Mouse (Mus musculus): ENCODE measurements around the gene Armc9. TPM values are rescaled to one million over a fixed set of nuclear protein-coding genes. Genes with fewer than 3 reads are reported as not detected.

The Armc9 gene
- total RNA-seq, 1 experiment = 12.6 TPM

DNA sequence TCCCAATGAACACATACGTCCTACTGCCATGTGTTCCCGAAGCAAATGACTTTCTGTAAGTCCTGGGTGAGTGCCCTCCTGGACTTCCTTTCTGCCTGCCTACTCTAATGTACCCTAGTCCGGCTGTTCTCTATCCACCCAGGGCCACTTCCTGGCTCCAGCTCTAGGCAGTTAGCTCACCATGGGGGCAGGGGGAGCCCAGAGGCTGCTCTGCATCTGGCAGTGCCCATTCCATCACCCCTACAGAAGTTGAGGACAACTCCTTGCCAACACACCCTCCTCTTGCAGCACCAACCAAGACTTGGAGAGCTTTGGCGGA lies 114.6 kb downstream of the Armc9 start:
- Histone ChIP-seq H3K9ac (ENCODE audit: insufficient read depth, low read depth, low read length, poor library complexity, severe bottlenecking) (no peak overlapping the region), H3K36me3 (ENCODE audit: control insufficient read depth, insufficient read depth, low read length, poor library complexity, severe bottlenecking) (no peaks in the 10 kb centered on the region), H3K4me1 (ENCODE audit: control insufficient read depth in 2 of 2, insufficient read depth in 2 of 2, low read length in 2 of 2, poor library complexity in 1 of 2) (peaks cover 4 to 6% of the 10 kb centered on the region in 2 experiments; a peak in 2 of 4 replicates), H3K9me3 (ENCODE audit: control insufficient read depth, insufficient read depth, low read depth, low read length) (no peaks in the 10 kb centered on the region), H3K4me3 (ENCODE audit: insufficient read depth in 1 of 2, low read depth in 1 of 2, low read length in 2 of 2, poor library complexity in 1 of 2, severe bottlenecking in 1 of 2) (no peak overlapping the region), H3K27ac (ENCODE audit: insufficient read depth, low read depth, low read length, poor library complexity, severe bottlenecking) (no peak overlapping the region)
- in situ Hi-C loops (cut with MboI; ENCODE audit: low sequenced_read_pairs in 2 of 2, unreplicated experiment in 2 of 2) = no loop called here
- no peak for DNase-seq (ENCODE audit: low read depth, low spot score)
- TF ChIP-seq CHD2 (IDR thresholded peaks at IDR 0.05; ENCODE audit: low read depth, low read length) (no peak), ZC3H11A (IDR thresholded peaks at IDR 0.05; ENCODE audit: borderline replicate concordance, low read depth, low read length) (no peak), MAFK (IDR thresholded peaks at IDR 0.05; ENCODE audit: insufficient read depth, low read depth, low read length) (no peak), ZNF384 (IDR thresholded peaks at IDR 0.05; ENCODE audit: low read depth, low read length) (no peak), HCFC1 (IDR thresholded peaks at IDR 0.05; ENCODE audit: borderline replicate concordance, insufficient read depth, low read length) (no peak)

DNA sequence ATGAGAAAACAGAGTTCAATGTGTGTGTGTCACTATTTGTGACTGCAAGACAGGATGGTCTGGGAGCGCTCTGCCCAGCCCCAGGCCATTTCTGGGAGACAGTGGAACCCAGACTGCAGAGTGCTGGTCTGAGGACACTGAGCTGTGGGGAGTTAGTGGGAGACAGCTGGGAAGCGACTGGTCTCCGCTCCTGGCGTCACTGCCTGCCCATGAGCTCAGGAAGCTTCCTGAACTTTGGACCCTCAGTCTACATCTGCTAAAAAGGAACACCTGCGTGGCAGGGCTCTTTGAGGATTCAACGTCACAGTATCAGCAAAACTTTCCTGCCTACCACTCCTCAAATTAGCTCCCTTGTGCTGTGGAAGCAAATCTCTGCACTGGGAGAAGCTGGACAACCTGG lies 117.1 kb downstream of the Armc9 start:
- peaks cover 4 to 6% of the 10 kb centered on the region in 2 experiments; a peak in 2 of 4 replicates for H3K4me1 ChIP-seq (ENCODE audit: control insufficient read depth in 2 of 2, insufficient read depth in 2 of 2, low read length in 2 of 2, poor library complexity in 1 of 2)
- in situ Hi-C loops (cut with MboI; ENCODE audit: low sequenced_read_pairs in 2 of 2, unreplicated experiment in 2 of 2) = no loop called here
- H3K9ac ChIP-seq (ENCODE audit: insufficient read depth, low read depth, low read length, poor library complexity, severe bottlenecking) = no peak overlapping the region
- TF ChIP-seq HCFC1 (IDR thresholded peaks at IDR 0.05; ENCODE audit: borderline replicate concordance, insufficient read depth, low read length) (no peak), ZC3H11A (IDR thresholded peaks at IDR 0.05; ENCODE audit: borderline replicate concordance, low read depth, low read length) (no peak), ZNF384 (IDR thresholded peaks at IDR 0.05; ENCODE audit: low read depth, low read length) (no peak), MAFK (IDR thresholded peaks at IDR 0.05; ENCODE audit: insufficient read depth, low read depth, low read length) (no peak), CHD2 (IDR thresholded peaks at IDR 0.05; ENCODE audit: low read depth, low read length) (no peak)
- H3K27ac ChIP-seq (ENCODE audit: insufficient read depth, low read depth, low read length, poor library complexity, severe bottlenecking) = no peak overlapping the region
- H3K9me3 ChIP-seq (ENCODE audit: control insufficient read depth, insufficient read depth, low read depth, low read length) = no peaks in the 10 kb centered on the region
- no peak for DNase-seq (ENCODE audit: low read depth, low spot score)
- no peak overlapping the region for H3K4me3 ChIP-seq (ENCODE audit: insufficient read depth in 1 of 2, low read depth in 1 of 2, low read length in 2 of 2, poor library complexity in 1 of 2, severe bottlenecking in 1 of 2)
- H3K36me3 ChIP-seq (ENCODE audit: control insufficient read depth, insufficient read depth, low read length, poor library complexity, severe bottlenecking) = no peaks in the 10 kb centered on the region

DNA sequence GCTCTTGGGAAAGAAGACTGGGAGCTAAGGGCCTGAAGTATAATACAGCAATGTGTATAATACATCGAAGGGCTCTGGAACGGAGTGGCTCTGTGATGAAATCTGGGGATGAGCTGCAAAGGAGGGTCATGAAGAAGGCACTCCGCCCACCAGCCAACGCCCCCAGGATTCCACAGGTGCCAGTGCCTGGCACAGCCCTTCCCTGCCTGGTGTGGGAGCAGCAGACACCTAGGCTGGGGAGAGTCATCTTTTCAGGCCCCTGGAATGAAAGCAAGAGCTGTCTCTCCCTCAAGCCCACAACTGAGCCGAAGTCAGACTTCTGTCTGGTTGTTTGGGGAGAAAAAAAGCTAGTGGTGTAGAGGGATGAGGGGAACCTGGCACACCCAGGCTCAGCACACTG lies 122.5 kb downstream of the Armc9 start:
- in situ Hi-C loops (cut with MboI; ENCODE audit: low sequenced_read_pairs in 2 of 2, unreplicated experiment in 2 of 2) = no loop called here
- no peak overlapping the region for H3K4me3 ChIP-seq (ENCODE audit: insufficient read depth in 1 of 2, low read depth in 1 of 2, low read length in 2 of 2, poor library complexity in 1 of 2, severe bottlenecking in 1 of 2)
- H3K4me1 ChIP-seq (ENCODE audit: control insufficient read depth in 2 of 2, insufficient read depth in 2 of 2, low read length in 2 of 2, poor library complexity in 1 of 2) = peaks cover 0 to 2% of the 10 kb centered on the region in 2 experiments; a peak in 1 of 4 replicates
- no peak for DNase-seq (ENCODE audit: low read depth, low spot score)
- H3K27ac ChIP-seq (ENCODE audit: insufficient read depth, low read depth, low read length, poor library complexity, severe bottlenecking) = no peak overlapping the region
- H3K9me3 ChIP-seq (ENCODE audit: control insufficient read depth, insufficient read depth, low read depth, low read length) = no peaks in the 10 kb centered on the region
- H3K9ac ChIP-seq (ENCODE audit: insufficient read depth, low read depth, low read length, poor library complexity, severe bottlenecking) = no peak overlapping the region
- no peaks in the 10 kb centered on the region for H3K36me3 ChIP-seq (ENCODE audit: control insufficient read depth, insufficient read depth, low read length, poor library complexity, severe bottlenecking)
- TF ChIP-seq HCFC1 (IDR thresholded peaks at IDR 0.05; ENCODE audit: borderline replicate concordance, insufficient read depth, low read length) = no peak

DNA sequence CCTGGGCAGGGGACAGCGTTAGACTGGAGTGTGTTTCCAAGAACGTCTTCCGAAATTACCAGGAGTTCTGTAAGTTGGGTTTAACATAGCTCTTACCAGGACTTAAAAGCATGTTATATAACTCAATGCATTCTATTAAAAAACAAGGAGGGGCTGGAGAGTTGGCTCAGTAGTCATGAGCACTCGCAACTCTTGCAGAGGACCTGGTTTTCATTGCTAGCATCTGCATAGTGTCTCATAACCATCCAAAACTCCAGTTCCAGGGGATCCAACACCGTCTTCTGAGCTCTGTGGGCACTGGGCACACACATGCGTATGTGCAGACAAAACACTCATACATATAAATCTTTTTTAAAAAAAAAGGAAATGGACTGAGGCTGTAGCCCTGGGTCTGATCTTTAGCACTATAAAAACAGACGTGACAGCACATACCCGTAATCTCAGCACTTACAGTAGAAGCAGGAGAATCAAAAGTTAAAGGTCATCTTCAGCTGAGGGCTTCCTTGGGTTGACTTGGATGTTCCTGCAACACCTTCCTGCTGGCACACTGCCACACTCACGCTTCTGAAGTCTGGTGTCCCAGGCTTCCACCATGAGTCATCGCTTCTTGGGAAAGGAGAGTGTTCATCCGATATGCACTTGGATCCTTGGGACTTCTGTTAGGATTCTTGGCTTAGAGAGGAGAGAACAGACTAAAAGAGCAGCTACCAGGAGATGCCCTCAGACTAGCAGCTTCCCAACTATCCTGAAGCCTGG lies 127.4 kb downstream of the Armc9 start:
- no peaks in the 10 kb centered on the region for H3K36me3 ChIP-seq (ENCODE audit: control insufficient read depth, insufficient read depth, low read length, poor library complexity, severe bottlenecking)
- H3K9ac ChIP-seq (ENCODE audit: insufficient read depth, low read depth, low read length, poor library complexity, severe bottlenecking) = no peak overlapping the region
- no peak for DNase-seq (ENCODE audit: low read depth, low spot score)
- TF ChIP-seq ZNF384 (IDR thresholded peaks at IDR 0.05; ENCODE audit: low read depth, low read length) = no peak
- TF ChIP-seq MAFK (IDR thresholded peaks at IDR 0.05; ENCODE audit: insufficient read depth, low read depth, low read length) = no peak
- TF ChIP-seq HCFC1 (IDR thresholded peaks at IDR 0.05; ENCODE audit: borderline replicate concordance, insufficient read depth, low read length) = no peak
- no peak for TF ChIP-seq ZC3H11A (IDR thresholded peaks at IDR 0.05; ENCODE audit: borderline replicate concordance, low read depth, low read length)
- TF ChIP-seq CHD2 (IDR thresholded peaks at IDR 0.05; ENCODE audit: low read depth, low read length) = no peak
- no peak overlapping the region for H3K27ac ChIP-seq (ENCODE audit: insufficient read depth, low read depth, low read length, poor library complexity, severe bottlenecking)
- in situ Hi-C loops (cut with MboI; ENCODE audit: low sequenced_read_pairs in 2 of 2, unreplicated experiment in 2 of 2) = no loop called here
- H3K4me1 ChIP-seq (ENCODE audit: control insufficient read depth in 2 of 2, insufficient read depth in 2 of 2, low read length in 2 of 2, poor library complexity in 1 of 2) = peaks cover 6 to 20% of the 10 kb centered on the region in 2 experiments; a peak in 3 of 4 replicates
- no peak overlapping the region for H3K4me3 ChIP-seq (ENCODE audit: insufficient read depth in 1 of 2, low read depth in 1 of 2, low read length in 2 of 2, poor library complexity in 1 of 2, severe bottlenecking in 1 of 2)
- H3K9me3 ChIP-seq (ENCODE audit: control insufficient read depth, insufficient read depth, low read depth, low read length) = no peaks in the 10 kb centered on the region

DNA sequence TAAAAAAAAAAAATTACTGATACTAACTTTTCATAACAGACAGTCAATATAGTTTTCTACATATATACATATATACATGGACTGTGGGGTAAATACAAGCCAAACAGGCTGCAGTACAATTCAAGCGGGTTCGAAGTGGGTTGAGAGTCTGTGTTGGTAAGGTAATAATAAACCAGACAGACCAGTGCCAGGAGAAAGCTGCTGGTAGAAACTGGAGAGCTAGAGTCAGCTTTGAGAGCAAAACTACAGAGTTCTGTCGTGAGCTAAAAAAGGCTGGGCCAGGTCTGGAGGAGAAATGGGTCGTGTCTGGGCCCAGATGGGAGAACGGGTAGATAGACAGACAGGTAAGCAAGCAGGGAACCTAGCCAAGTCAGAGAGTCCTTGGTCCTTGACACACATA lies 129.5 kb downstream of the Armc9 start:
- in situ Hi-C loops (cut with MboI; ENCODE audit: low sequenced_read_pairs in 2 of 2, unreplicated experiment in 2 of 2) = no loop called here
- TF ChIP-seq ZNF384 (IDR thresholded peaks at IDR 0.05; ENCODE audit: low read depth, low read length) = no peak
- TF ChIP-seq MAFK (IDR thresholded peaks at IDR 0.05; ENCODE audit: insufficient read depth, low read depth, low read length) = no peak
- no peak for TF ChIP-seq HCFC1 (IDR thresholded peaks at IDR 0.05; ENCODE audit: borderline replicate concordance, insufficient read depth, low read length)
- no peak for TF ChIP-seq ZC3H11A (IDR thresholded peaks at IDR 0.05; ENCODE audit: borderline replicate concordance, low read depth, low read length)
- no peak for TF ChIP-seq CHD2 (IDR thresholded peaks at IDR 0.05; ENCODE audit: low read depth, low read length)
- Histone ChIP-seq H3K4me1 (ENCODE audit: control insufficient read depth in 2 of 2, insufficient read depth in 2 of 2, low read length in 2 of 2, poor library complexity in 1 of 2) (peaks cover 6 to 21% of the 10 kb centered on the region in 2 experiments; a peak in 3 of 4 replicates), H3K27ac (ENCODE audit: insufficient read depth, low read depth, low read length, poor library complexity, severe bottlenecking) (no peak overlapping the region), H3K9ac (ENCODE audit: insufficient read depth, low read depth, low read length, poor library complexity, severe bottlenecking) (no peak overlapping the region), H3K36me3 (ENCODE audit: control insufficient read depth, insufficient read depth, low read length, poor library complexity, severe bottlenecking) (no peaks in the 10 kb centered on the region), H3K9me3 (ENCODE audit: control insufficient read depth, insufficient read depth, low read depth, low read length) (no peaks in the 10 kb centered on the region), H3K4me3 (ENCODE audit: insufficient read depth in 1 of 2, low read depth in 1 of 2, low read length in 2 of 2, poor library complexity in 1 of 2, severe bottlenecking in 1 of 2) (no peak overlapping the region)
- no peak for DNase-seq (ENCODE audit: low read depth, low spot score)
